Comparison of ENCODE assay signal across 8 mouse cellular contexts in genomic region chr11:40733339-40734174, GRCm38 (mm10). TPM values are rescaled to one million over a fixed set of nuclear protein-coding genes. Genes with fewer than 3 reads are reported as not detected.
A peak's percentile ranks its signal among the peaks of the same experiment; 100 is the strongest.
DNase-seq lines count a peak whose midpoint lies in the region; ATAC-seq lines count a peak whose summit lies in the region.

Hmmr (minus strand) TSS chr11:40733422.
Nudcd2 (plus strand) TSS chr11:40733667.

- under 1% methylated on average over 52 of the region's 52 CpGs for WGBS in heart, embryonic 14.5 days
- under 1% methylated on average over 52 of the region's 52 CpGs for WGBS in liver, embryonic 13.5 days (ENCODE audit: insufficient replicate concordance)
- under 1% methylated on average over 52 of the region's 52 CpGs for WGBS in stomach, embryonic 16.5 days

- peak; percentile 97 for ATAC-seq in CD4-positive, CD25-positive, alpha-beta regulatory T cell, adult 4 months
- peak; percentile 98 for ATAC-seq in heart, embryonic 14.5 days (ENCODE audit: insufficient number of reproducible peaks, insufficient read depth, low FRiP score, low read depth)
- peak; percentile 97 for ATAC-seq in liver, embryonic 13.5 days (ENCODE audit: low read depth)
- peak; percentile 99 for ATAC-seq in stomach, embryonic 16.5 days (ENCODE audit: insufficient read depth, low FRiP score)

- peaks cover 5 to 27% of the 10 kb centered on the region in 2 experiments; a peak in 3 of 4 replicates for H3K4me1 ChIP-seq in heart, embryonic 14.5 days (ENCODE audit: control insufficient read depth in 2 of 2, insufficient read depth in 2 of 2, low read length in 2 of 2)
- H3K4me1 ChIP-seq in liver, embryonic 13.5 days (replicated peaks) = peaks cover 38% of the 10 kb centered on the region
- peaks cover 17% of the 10 kb centered on the region for H3K4me1 ChIP-seq in stomach, embryonic 16.5 days (ENCODE audit: control insufficient read depth, insufficient read depth, low read length)

- peaks cover 33% of the 10 kb centered on the region for H3K36me3 ChIP-seq in heart, embryonic 14.5 days (ENCODE audit: control insufficient read depth, insufficient read depth, low read length)
- H3K36me3 ChIP-seq in liver, embryonic 13.5 days = peaks cover 48% of the 10 kb centered on the region
- H3K36me3 ChIP-seq in stomach, embryonic 16.5 days (ENCODE audit: control insufficient read depth, insufficient read depth, low read length) = peaks cover 9% of the 10 kb centered on the region

- DNase-seq in c-Kit-negative CD71-positive TER-119-positive erythroid progenitor cells, embryonic 14.5 days (ENCODE audit: low read depth, low spot score) = peak; percentile 99
- DNase-seq in fibroblast of lung, adult 2 months (ENCODE audit: low read depth) = peak; percentile 93
- peak; percentile 96 for DNase-seq in kidney, postnatal 14 days
- DNase-seq in liver, embryonic 13.5 days = peak; percentile 94
- peak; percentile 91 for DNase-seq in neural tube, embryonic 10.5 days (ENCODE audit: extremely low spot score, low spot score)

- H3K9ac ChIP-seq in heart, embryonic 14.5 days (ENCODE audit: low read length) = peak within 1 kb of the TSS; percentile 92
- peak within 1 kb of the TSS; percentile 94 for H3K9ac ChIP-seq in liver, embryonic 13.5 days
- H3K9ac ChIP-seq in stomach, embryonic 16.5 days (ENCODE audit: low read length) = peak within 1 kb of the TSS; percentile 91

- H3K4me3 ChIP-seq in heart, embryonic 14.5 days (ENCODE audit: control insufficient read depth in 1 of 2, insufficient read depth in 1 of 2, low read depth in 1 of 2, low read length in 2 of 2) = peak within 1 kb of the TSS; percentile 82 to 86
- peak within 1 kb of the TSS; percentile 86 for H3K4me3 ChIP-seq in liver, embryonic 13.5 days (replicated peaks)
- peak within 1 kb of the TSS; percentile 71 for H3K4me3 ChIP-seq in stomach, embryonic 16.5 days (replicated peaks; ENCODE audit: low read length)

- no peaks in the 10 kb centered on the region for H3K9me3 ChIP-seq in heart, embryonic 14.5 days (ENCODE audit: control insufficient read depth, low read length)
- H3K9me3 ChIP-seq in liver, embryonic 13.5 days (replicated peaks) = no peaks in the 10 kb centered on the region
- H3K9me3 ChIP-seq in stomach, embryonic 16.5 days (replicated peaks; ENCODE audit: control insufficient read depth, low read length) = no peaks in the 10 kb centered on the region

- H3K27ac ChIP-seq in heart, embryonic 14.5 days (replicated peaks in 1 of 2; ENCODE audit: control insufficient read depth in 1 of 2, insufficient read depth in 1 of 2, low read depth in 2 of 2, low read length in 2 of 2) = peak within 1 kb of the TSS; percentile 81 to 85
- H3K27ac ChIP-seq in liver, embryonic 13.5 days = peak within 1 kb of the TSS; percentile 86
- peak within 1 kb of the TSS; percentile 69 for H3K27ac ChIP-seq in stomach, embryonic 16.5 days (ENCODE audit: low read length)

- H3K27me3 ChIP-seq in heart, embryonic 14.5 days (ENCODE audit: control insufficient read depth, insufficient read depth, low read length) = no peaks in the 10 kb centered on the region
- no peaks in the 10 kb centered on the region for H3K27me3 ChIP-seq in liver, embryonic 13.5 days
- no peaks in the 10 kb centered on the region for H3K27me3 ChIP-seq in stomach, embryonic 16.5 days (ENCODE audit: control insufficient read depth, insufficient read depth, low read length)

- H3K4me2 ChIP-seq in heart, embryonic 14.5 days (ENCODE audit: low read length) = peak within 1 kb of the TSS; percentile 91
- H3K4me2 ChIP-seq in liver, embryonic 13.5 days = peak within 1 kb of the TSS; percentile 87
- peak within 1 kb of the TSS; percentile 88 for H3K4me2 ChIP-seq in stomach, embryonic 16.5 days (ENCODE audit: low read depth, low read length)

RNA-seq across cellular contexts. Expression of gene Hmmr, which starts in this region (rescaled TPM):
- 1 to 10 TPM; 3.6 to 7.1 TPM for polyA plus RNA-seq in CD4-positive, CD25-positive, alpha-beta regulatory T cell, adult 4 months (2017; shearing (Covaris generic))
- polyA plus RNA-seq in heart, embryonic 14.5 days (2014; fragmentation: Nextera tagmentation; extraction: Ambion mirVana) = 47.3 and 56.8 TPM in 2 replicates
- 65.0 and 82.1 TPM in 2 replicates for polyA plus RNA-seq in liver, embryonic 13.5 days (2015; fragmentation: Nextera tagmentation; extraction: Ambion mirVana)
- polyA plus RNA-seq in stomach, embryonic 16.5 days (2015; fragmentation: Nextera tagmentation; extraction: Ambion mirVana) = 38.4 and 41.1 TPM in 2 replicates

RNA-seq across cellular contexts. Expression of gene Nudcd2, which starts in this region (rescaled TPM):
- polyA plus RNA-seq in CD4-positive, CD25-positive, alpha-beta regulatory T cell, adult 4 months (2017; shearing (Covaris generic)) = 10 to 100 TPM; 44.7 to 46.5 TPM
- polyA plus RNA-seq in heart, embryonic 14.5 days (2014; fragmentation: Nextera tagmentation; extraction: Ambion mirVana) = 88.9 and 97.1 TPM in 2 replicates
- polyA plus RNA-seq in liver, embryonic 13.5 days (2015; fragmentation: Nextera tagmentation; extraction: Ambion mirVana) = 113 and 135 TPM in 2 replicates
- polyA plus RNA-seq in stomach, embryonic 16.5 days (2015; fragmentation: Nextera tagmentation; extraction: Ambion mirVana) = 121 and 129 TPM in 2 replicates

Comparison
In these comparisons a context has a peak if more than half of its experiments do, and no peak if none do; other contexts are left out.
1. Peak in every context shown above with its lines: DNase-seq, ATAC-seq, H3K4me3 ChIP-seq and H3K27ac ChIP-seq.